Mouse (Mus musculus): ENCODE measurements at regions not wholly inside any gene's neighbourhood (a gene's known extent, or its start where the extent isn't known, plus 50 kb on each side); places are given as distances from the start of the nearest gene placed in this dataset.

- DNase-seq (ENCODE audit: low spot score in 2 of 2): no peak
Measured at GRCm38 (mm10) chr12:17481687-17482086, 62.9 kb upstream of the Odc1 start.

DNA sequence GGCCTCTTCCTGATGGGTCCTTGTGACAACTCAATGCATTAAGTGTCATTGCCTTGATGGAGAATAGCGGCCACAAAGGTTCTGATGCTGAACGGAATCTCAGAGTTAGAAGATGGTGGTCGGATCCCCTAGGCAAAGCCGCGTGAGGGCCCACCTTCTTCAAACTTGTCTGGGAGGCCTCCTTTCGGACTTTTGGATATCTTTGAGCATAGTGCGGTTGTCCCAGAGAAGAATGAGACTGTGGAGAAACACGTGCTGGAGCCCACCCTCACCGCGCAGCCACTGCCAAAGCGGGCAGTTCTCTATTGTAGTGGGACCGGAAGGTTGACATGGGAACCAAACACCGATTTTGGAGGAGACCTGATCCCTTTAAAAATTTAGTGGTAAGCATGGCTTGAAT is 62.4 kb upstream of the Odc1 start:
- no peak for DNase-seq (ENCODE audit: low spot score in 2 of 2)

GRCm38 (mm10) chr12:17484448-17484847 is 60.1 kb upstream of the Odc1 start:
- DNase-seq (ENCODE audit: low spot score in 2 of 2): peak; percentile 54 to 67

GRCm38 (mm10) chr12:17486062-17486770 is 58.4 kb upstream of the Odc1 start:
- no peak for DNase-seq (ENCODE audit: low spot score in 2 of 2)

- no peak for DNase-seq (ENCODE audit: low spot score in 2 of 2)
Measured at GRCm38 (mm10) chr12:17487336-17487735, 57.3 kb upstream of the Odc1 start.

GRCm38 (mm10) chr12:17488203-17488602 is 56.4 kb upstream of the Odc1 start:
- DNase-seq (ENCODE audit: low spot score in 2 of 2): no peak

DNA sequence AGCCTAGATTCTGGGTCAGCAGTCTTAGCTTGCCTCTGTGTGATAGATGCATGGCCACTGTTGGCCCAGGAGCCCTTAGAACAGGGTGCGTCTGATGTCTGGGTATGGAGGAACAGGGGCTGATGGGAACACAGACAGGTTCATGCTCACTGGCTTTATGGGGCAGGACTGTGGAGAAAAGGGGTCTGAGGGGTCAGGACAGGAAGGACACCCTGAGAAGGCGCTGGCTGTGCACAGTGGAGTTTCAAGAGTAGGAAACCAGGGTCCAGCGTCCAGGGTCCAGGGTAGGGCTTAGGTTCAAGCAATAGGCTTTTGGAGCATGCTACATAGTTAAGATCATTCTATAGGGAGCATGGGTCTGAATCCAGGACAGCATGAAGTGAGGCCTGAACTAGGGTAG is 54.6 kb upstream of the Odc1 start:
- DNase-seq (ENCODE audit: low spot score in 2 of 2): no peak

- no peak for DNase-seq (ENCODE audit: low spot score in 2 of 2)
Measured at GRCm38 (mm10) chr12:17492574-17492973, 52.0 kb upstream of the Odc1 start.

DNA sequence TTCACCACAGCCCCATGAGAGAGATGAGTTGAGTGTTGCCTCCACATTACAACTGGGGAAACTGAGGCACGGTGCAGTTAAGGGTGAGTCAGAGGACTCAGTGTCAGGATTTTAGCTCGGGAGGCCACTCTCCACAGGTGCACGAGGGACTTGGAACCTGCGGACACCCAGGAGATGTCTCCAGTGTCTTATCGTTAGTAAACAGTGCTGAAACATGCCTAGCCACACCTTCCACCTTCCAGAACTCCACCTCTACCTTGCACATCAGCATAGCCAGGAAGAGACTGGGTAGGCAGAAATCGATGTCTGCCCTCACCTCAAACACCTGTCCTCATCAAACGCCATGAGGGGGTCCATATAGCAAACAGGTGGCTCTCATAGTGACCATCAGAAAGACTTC is 51.5 kb upstream of the Odc1 start:
- DNase-seq (ENCODE audit: low spot score in 2 of 2): no peak

DNA sequence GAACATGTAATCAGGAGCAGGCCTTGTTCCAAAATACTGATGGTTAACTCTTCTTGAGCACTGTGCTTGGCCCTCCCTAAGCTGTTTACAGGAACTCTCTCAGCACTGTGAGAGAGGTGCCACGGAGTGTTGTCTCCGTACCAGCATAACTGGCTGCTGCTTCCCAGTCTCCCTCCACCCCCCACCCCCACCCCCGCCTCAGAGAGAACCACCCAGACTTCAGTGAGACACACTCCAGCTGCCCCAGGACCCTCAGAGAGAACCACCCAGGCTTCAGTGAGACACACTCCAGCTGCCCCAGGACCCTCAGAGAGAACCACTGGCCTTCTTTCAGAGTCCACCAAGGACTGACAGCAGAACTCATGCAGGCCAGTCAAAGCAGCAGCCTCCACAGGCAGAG is 50.8 kb upstream of the Odc1 start:
- no peak for DNase-seq (ENCODE audit: low spot score in 2 of 2)

Data from gastrocnemius, adult 8-10 months (tissue).